Mouse (Mus musculus): ENCODE measurements around the gene Gbp8.

DNA sequence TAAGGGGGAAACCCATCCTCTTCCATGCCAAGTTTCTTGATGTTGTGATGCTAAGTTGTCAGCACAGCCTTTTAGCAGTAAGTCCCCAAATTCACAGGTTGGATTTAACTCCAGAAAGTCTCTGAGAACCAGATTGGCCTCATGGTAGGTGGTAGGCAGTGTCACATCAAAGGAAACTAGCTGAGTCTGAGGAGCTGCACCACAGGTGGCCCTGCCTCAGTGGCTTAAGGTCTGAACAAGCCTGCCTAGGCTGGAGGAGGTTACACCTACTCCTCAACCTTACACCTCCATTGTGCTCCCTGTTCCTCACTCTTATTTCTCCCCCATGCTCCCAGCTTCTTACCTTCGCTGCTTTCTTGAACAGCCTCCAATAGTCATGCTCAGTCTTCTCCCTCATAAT is 76.0 kb downstream of the Gbp8 start:
- no peak for TF ChIP-seq POLR2A (IDR thresholded peaks at IDR 0.05; ENCODE audit: borderline replicate concordance, control insufficient read depth, low read depth, low read length)
- TF ChIP-seq CTCF (IDR thresholded peaks at IDR 0.05; ENCODE audit: control insufficient read depth, insufficient read depth, low read length) = no peak
